Mouse (Mus musculus): Measurements from ENCODE around the gene Zfp54.
"Not testable (repeated sequence)": the region's sequence is repeated elsewhere in the genome, so short reads cannot be mapped to it uniquely, and the experiment has no call there.

Gene Zfp54

DNA sequence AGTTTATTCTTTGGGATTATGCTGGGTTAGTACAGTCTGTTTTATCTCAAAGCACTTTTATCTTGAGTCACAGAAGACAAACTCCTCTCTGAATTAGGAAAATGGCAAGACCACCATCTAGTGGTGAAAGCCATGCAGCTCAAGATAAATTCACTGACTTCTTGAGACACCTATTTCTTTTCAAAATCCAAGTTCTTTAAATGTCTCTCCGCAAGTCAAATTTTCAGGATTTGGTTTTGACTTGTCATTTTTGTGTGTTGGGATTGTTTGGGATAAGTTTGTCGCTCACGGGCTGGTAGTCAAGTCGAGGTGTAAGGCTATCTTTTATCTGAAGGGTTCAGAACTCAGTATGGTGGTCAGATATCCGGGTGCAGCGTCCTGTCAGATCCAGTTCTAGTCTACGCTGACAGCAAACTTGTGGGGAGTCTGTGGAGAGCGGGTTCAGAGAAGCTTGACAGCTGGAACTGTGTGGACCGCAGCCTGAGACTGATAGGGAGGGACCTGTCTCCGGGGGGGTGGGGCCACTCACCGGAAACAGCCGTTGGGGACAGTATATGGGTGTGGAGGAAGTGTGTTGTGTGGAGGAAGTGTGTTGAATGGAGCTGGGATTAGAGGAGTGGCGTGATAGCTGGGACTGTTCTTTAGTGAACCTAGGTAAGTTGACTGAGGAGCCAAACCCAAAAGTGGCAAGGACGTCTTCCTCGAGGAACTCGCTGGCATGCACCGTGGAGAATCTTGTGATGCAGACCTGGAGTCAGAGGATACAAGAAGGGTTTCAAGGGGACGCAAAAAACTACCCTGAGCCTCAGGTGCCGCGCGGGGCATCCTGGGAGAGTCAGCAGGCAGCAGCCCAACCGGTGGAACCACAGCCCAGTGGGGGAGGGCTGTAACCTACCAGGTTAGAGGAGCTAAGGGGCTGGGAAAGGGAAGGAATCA lies at the start of gene Zfp54:
Gene Zfp54 (plus strand): TSS at position 564 of the 936 bp plus-strand sequence.
- no peak for DNase-seq (ENCODE audit: low spot score)

DNA sequence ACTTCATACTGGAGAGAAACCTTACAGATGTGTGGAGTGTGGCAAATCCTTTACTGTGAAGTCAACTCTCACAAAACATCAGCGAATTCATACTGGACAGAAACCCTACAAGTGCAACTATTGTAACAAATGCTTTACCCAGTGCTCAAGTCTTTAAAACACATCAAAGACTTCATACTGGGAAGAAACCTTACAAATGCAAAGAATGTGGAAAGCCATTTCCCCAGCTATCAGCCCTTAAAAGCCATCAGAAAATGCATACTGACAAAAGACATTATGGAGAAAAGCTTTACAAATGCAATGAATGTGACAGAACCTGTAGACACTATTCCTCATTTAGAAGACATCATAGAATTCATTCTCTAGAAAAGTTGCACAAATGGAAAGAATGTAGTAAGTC lies 47.7 kb upstream of the Zfp54 start:
- DNase-seq (ENCODE audit: low spot score) = no peak

DNA sequence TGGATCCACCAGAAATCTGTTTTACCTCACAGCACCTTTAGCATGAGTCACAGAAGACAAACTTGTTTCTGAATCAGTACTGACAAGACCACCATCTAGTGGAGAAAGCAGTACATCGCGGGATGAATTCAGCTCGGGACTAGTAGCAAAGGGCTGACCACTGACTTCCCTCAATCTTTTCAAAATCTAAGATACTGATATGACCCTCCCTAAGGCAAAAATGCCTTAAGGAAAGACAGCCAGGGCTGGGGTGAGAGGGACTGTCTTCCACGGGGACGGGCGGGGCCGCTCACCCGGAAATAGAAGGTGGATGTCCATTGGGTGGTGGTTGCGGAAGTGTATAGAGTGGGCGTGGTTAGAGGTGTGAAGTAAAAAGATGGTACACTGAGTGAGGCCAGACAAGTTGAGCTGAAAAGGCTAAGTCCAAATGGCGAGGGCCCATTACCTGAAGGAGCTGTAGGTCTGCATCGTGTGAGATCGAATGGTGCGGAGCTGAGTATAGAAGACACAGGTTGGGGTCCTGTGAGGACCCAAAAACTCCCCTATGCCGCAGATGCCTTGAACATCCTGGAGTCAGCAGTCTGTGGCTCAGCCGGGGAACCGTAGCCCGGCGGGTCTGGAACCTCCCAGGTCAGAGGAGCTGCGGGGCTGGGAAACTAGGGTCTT lies 39.5 kb upstream of the Zfp54 start, which contains the start of gene Zfp677:
Gene Zfp677 (plus strand): TSS at position 358 of the 666 bp plus-strand sequence.
- DNase-seq (ENCODE audit: low spot score) = no peak

DNA sequence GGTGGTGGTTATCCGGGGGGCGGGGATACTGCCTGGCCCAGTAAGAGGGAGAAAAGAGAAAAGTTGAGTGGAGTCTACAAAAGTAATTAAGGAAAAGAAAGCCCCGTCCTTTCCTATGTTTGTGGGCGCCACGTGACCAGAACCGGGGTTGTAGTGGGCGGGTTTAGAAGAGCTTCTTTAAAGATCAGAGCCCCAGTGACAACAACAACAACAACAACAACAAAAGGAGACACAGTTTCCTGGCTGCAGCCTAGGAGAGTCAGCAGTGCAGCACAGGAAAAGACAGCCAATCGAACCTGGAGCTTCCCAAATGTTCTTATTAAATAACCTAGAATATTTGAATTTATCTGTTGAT lies 39.0 kb upstream of the Zfp54 start:
- DNase-seq (ENCODE audit: low spot score) = no peak

DNA sequence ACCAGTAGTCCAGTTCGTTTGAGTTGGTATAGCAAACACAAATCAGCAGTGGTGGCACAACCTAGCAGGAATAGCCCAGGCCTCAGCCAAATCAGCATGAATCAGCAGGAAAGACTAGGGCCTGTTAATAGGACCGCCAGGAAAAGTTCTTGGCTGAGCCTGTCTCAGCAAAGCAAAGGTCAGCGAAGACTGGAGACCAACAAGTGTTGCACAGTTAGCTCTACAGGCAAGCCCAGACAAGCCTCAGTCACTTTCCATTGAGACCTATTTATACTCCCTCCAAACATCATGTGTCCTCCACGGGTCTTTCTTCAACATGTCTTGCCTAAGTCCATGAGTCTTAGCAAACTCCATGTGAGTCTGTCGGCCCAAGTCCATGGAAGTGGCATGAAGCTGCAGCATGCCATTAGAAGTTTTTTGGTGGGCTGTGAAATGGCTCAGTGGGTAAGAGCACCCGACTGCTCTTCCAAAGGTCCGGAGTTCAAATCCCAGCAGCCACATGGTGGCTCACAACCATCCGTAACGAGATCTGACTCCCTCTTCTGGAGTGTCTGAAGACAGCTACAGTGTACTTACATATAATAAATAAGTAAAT lies 15.9 kb downstream of the Zfp54 start:
- DNase-seq (ENCODE audit: low spot score) = not testable (repeated sequence)

DNA sequence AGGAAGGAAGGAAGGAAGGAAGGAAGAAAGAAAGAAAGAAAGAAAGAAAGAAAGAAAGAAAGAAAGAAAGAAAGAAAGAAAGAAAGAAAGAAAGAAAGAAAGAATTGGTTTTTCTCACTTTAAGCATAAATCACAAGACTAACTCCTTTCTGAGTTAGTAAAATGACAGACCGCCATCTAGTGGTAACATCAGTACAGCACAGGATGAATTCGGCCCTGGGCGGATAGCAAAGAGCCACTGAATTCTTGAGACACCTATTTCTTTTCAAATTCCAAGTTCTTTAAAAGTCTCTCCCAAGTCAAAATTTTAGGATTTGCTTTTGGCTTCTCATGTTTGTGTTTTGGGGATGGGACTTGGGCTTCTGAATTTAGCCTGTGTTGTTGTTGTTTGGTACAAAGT lies 26.6 kb downstream of the Zfp54 start:
- no peak for DNase-seq (ENCODE audit: low spot score)

DNA sequence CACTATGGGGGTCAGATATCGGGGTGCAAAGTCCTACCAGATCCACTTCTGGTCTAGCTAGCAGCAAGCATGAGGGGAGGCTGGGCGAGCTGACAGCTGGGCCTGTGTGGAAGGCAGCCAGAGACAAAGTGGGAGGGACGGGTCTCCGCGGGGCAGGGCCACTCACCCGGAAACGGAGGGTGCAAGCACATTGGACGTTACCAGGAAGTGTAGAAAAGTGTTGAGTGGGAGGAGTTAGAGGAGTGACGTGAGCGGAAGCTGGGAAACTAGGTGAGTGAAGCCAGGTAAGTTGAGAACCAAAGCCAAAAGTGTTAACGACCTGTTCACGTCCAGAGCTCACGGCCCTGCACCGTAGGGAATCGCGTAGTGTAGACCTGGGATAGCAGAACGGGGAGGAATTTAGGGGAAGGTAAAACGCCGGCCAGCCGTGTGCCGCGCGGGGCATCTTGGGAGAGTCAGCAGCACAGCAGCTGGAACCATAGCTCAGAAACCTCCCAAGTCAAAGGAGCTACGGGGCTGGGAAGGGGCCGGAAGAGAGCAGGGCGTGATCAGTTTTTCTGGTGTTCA lies 27.2 kb downstream of the Zfp54 start, which contains the start of gene Zfp51:
Gene Zfp51 (plus strand): TSS at position 237 of the 567 bp plus-strand sequence.
- DNase-seq (ENCODE audit: low spot score) = peak; percentile 56

DNA sequence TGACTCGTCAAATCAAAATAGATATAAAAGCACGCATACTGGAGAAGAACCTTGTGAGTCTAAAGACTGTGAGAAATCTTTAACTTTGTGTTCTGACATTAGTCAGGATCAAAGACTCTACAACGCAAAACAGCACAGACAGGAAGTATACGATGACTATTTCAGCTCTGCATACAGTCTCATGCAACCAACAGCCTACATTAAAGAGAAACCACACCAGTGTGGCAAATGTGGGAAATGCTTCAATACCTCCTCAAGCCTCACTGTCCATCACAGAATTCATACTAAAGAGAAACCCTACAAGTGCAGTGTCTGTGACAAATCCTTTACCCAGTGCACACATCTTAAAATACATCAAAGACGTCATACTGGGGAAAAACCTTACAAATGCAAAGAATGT lies 40.5 kb downstream of the Zfp54 start:
- DNase-seq (ENCODE audit: low spot score) = no peak

DNA sequence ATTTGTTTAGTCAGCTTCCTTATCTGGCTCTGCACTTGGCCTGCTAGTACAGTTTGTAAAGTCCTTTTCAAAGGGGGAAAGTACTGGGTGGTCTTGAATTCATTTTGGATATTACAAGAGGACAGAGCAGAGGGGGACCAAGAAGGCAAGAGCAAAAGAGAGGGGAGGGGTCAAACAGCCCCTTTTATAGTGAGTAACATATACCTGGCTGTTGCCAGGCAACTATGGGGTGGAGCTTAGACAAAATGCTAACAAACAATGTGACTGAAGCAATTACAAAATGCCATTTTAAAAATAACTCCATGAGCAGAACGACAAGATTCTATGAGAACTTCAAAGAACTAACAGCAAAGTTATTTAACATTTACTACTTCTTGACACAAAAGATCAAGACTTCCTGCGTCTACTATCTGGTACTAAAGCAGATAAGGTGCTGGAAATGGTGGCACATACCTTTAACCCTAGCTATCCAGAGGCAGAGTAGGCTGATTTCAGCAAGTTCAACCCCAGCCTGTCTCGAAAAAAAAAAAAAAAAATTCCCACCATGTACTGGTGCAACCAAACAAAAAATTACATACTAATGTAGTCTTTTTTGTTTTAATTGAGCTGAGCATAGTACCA lies 49.1 kb downstream of the Zfp54 start:
- DNase-seq (ENCODE audit: low spot score) = no peak

DNA sequence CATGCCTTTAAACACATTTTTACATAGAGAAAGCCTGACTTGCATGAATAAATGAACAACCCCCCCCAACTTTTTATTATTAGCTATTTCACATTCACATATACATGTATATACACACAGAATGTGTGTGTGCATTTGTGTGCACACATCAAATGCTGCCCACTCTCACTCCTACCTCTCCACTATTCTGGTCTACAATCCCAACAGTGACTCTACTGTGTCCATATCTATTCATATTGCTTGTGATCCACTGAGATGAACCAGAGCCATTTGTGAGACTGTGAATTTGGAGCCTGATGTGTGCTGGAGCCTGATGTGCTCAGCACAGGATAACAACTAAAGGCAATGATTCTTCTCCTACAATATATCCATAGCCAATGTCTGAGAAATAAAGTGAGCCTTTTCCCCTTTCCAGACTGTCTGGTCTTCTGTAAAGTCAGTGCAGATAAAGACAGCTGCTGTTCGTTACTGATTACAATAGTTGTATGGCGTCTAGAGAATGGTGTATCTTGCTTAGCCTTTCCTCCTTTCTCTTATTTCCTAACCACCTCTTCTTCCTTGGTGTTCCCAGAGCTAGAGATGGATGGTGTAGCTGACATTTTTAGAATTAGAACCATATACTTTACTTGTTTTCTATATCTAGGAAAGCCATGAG lies 49.8 kb downstream of the Zfp54 start:
- no peak for DNase-seq (ENCODE audit: low spot score)

DNA sequence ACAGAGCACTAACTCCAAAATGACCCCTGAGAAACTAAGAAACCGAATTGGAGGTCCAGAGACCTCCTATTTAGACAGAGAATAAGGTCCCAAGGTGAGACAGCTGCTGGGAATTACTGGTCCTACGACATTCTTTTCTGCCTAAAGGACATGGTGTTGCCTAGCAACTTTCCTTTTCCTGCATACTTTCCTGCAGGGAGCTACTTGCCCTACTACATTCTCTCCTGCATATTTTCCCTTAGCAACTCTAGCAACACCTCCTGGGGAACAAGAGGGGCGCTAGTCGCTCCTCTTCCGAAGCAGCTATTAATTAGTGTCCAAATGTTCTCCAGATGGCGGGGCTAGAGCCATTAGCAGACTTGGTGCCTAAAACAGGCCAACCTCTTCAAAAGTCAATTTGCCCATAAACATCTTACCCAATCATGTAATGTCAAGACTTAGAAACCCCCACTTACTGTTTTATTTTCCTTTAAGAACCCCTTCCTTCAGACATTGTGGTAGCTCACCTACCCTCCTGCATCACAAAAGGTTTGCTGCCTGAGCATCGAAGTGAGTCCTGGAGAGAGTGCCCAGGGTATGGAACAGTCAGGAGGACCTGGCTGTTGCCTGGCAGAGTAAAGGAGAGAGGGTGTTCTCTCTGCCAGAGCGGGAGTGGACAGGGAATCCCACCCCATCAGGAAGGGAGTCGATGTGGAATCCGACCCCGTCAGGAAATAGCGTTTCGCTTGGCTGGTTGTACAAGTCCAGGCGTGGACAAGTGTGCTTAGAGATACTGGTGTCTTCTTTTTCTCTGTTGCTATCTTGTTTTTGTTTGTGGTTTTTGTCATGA lies 50.5 kb downstream of the Zfp54 start:
- no peak for DNase-seq (ENCODE audit: low spot score)

DNA sequence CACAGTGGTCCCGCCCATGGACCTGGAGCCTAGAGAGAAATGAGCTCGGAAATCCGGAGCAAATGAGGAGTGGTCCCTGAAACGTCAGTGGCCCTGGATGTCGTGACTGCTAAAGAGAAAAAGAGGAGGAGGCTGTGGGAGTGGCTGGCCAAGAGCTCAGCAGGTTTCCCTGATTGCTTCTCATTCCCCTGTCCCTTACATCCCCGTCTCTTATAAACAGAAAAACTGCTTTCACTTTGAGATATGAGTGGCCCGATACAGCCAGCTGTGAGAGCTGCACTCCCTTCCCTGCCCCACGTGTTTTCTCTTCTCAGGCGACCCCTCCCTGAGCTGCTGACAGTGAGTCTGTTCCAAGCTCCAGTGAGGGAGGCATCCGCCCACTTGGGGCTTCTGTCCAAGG lies 51.7 kb downstream of the Zfp54 start:
- DNase-seq (ENCODE audit: low spot score) = not testable (repeated sequence)

DNA sequence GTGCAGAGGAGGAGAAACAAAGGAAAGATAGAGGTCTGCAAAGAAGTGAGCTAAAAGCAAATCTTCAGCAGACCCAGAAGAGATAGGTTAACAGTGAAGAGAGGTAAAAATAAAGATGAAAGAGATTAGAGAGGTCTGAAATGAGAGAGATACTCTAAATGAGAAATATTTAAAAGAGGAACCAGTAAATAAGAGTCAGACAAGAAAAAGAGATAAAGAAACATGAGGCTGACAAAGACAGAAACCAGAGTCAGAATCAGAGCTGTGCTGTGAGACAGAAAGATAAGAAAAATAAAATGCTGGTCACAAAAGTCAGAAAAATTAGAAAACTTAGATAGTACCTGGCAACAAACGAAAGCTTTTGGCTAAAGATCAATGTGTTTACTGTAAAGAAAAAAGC lies 52.3 kb downstream of the Zfp54 start:
- not testable (repeated sequence) for DNase-seq (ENCODE audit: low spot score)

DNA sequence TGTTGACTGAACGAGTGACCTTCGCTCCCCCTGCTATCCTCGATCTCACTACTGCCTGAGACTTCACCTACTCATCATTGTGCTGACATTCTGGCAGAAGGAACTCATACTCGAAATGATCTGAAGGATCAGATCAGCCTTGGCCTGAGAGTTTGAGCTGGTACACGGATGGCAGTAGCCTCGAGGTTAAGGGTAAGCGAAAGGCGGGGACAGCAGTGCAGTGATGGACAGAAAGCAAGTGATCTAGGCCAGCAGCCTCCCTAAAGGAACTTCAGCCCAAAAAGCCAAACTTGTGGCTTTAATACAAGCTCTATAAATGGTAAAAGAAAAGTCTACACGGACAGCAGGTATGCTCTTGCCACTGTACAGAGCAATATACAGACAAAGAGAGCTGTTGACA lies 53.3 kb downstream of the Zfp54 start:
- DNase-seq (ENCODE audit: low spot score) = not testable (repeated sequence)

DNA sequence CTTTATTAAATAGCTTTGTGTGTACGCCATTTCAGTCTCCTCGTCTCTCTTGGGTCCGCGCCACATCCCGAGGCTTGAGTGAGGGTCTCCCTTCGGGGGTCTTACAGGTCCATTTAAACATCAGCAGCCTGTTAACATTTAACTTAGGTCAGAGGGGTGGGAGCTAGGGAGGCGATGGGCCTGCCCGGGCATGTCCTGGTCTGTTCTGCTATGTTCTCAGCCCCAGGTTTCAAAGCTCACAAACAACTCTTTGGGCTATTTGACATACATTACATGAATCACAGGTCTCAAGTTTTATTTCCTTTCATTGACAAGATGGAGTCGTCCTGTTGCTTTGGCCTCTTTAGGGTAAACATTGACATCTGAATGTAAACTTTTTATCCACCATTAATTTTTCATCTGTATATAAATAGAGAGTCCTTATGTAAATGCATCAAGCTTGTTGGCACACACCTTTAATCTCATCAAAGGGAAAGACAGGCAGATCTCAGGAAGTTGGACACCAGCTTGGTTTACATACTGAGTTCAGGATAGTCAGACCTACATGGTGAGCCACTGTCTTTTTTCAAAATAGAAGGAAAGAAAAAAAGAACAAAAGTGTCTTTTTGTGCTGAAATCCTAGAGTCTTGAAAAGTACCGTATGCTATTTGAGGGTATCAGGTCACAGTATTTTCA lies 55.2 kb downstream of the Zfp54 start:
- not testable (repeated sequence) for DNase-seq (ENCODE audit: low spot score)

Data from urinary bladder, postnatal 10 days (tissue).